In genomic region chr9:107667219-107667618, GRCm38 (mm10) we compare ENCODE assay signal across 8 mouse cellular contexts. TPM values are rescaled to one million over a fixed set of nuclear protein-coding genes. Genes with fewer than 3 reads are reported as not detected.
DNase-seq lines count a peak whose midpoint lies in the region; ATAC-seq lines count a peak whose summit lies in the region.

No protein-coding gene starts in this region.

- peaks cover 48% of the 10 kb centered on the region for H3K4me1 ChIP-seq in hindbrain, embryonic 12.5 days
- peaks cover 21% of the 10 kb centered on the region for H3K4me1 ChIP-seq in limb, embryonic 15.5 days

- no peaks in the 10 kb centered on the region for H3K9me3 ChIP-seq in hindbrain, embryonic 12.5 days (replicated peaks)
- H3K9me3 ChIP-seq in limb, embryonic 15.5 days, result no peaks in the 10 kb centered on the region

- peak overlapping the region; percentile 40 for H3K4me3 ChIP-seq in hindbrain, embryonic 12.5 days
- peak overlapping the region; percentile 49 for H3K4me3 ChIP-seq in limb, embryonic 15.5 days

- WGBS in hindbrain, embryonic 12.5 days, result under 1% methylated on average over 24 of the region's 24 CpGs
- WGBS in limb, embryonic 15.5 days, result 0% methylated on average over 24 of the region's 24 CpGs

- H3K36me3 ChIP-seq in hindbrain, embryonic 12.5 days, result no peaks in the 10 kb centered on the region
- no peaks in the 10 kb centered on the region for H3K36me3 ChIP-seq in limb, embryonic 15.5 days

- DNase-seq in thymus, postnatal 0 days (ENCODE audit: low spot score), result peak; percentile 27
- DNase-seq in thymus, adult 18-20 months, result no peak
- DNase-seq in gastrocnemius, adult 18-20 months (ENCODE audit: low spot score), result peak; percentile 61
- DNase-seq in neural tube, embryonic 10.5 days (ENCODE audit: extremely low spot score, low spot score), result peak; percentile 85
- no peak for DNase-seq in frontal cortex, adult 2 months (ENCODE audit: extremely low spot score in 1 of 2, low spot score in 1 of 2)
- DNase-seq in c-Kit-positive CD71-positive TER-119-positive erythroid progenitor cells, embryonic 14.5 days (ENCODE audit: low spot score), result no peak

- H3K27ac ChIP-seq in hindbrain, embryonic 12.5 days, result peak overlapping the region; percentile 23; the same call in 1 of the 2 replicates
- 0 out of 2 replicates have a peak overlapping the region, but pooled peaks have one; percentile 57 for H3K27ac ChIP-seq in limb, embryonic 15.5 days

- peak; percentile 81 for ATAC-seq in hindbrain, embryonic 12.5 days (ENCODE audit: low FRiP score)
- peak; percentile 88 for ATAC-seq in limb, embryonic 15.5 days (ENCODE audit: insufficient number of reproducible peaks, low FRiP score, low TSS enrichment, low read depth)

- H3K4me2 ChIP-seq in hindbrain, embryonic 12.5 days (replicated peaks), result peak overlapping the region; percentile 80
- H3K4me2 ChIP-seq in limb, embryonic 15.5 days, result peak overlapping the region; percentile 92

- H3K9ac ChIP-seq in hindbrain, embryonic 12.5 days, result peak overlapping the region; percentile 56
- peak overlapping the region; percentile 37; the same call in 1 of the 2 replicates for H3K9ac ChIP-seq in limb, embryonic 15.5 days

- H3K27me3 ChIP-seq in hindbrain, embryonic 12.5 days, result peaks cover 41% of the 10 kb centered on the region
- peaks cover 14% of the 10 kb centered on the region for H3K27me3 ChIP-seq in limb, embryonic 15.5 days

RNA-seq across cellular contexts. Expression of gene Slc38a3, which starts 2.1 kb away (rescaled TPM):
- polyA plus RNA-seq in thymus, postnatal 0 days (2015; fragmentation: Nextera tagmentation; extraction: Ambion mirVana), result 0.60 and 1.1 TPM in 2 replicates
- 10 to 100 TPM; 57.7 to 62.0 TPM for total RNA-seq in gastrocnemius, adult 18-20 months (2021)
- polyA plus RNA-seq in hindbrain, embryonic 12.5 days (2016; fragmentation: Nextera tagmentation; extraction: Ambion mirVana), result 12.5 and 12.9 TPM in 2 replicates
- 5.0 and 5.1 TPM in 2 replicates for polyA plus RNA-seq in limb, embryonic 15.5 days (2015; fragmentation: Nextera tagmentation; extraction: Ambion mirVana)
- 256 and 260 TPM in 2 replicates for polyA plus RNA-seq in frontal cortex, adult 2 months (2012; rRNA removed)

RNA-seq across cellular contexts. Expression of gene Gnat1, which starts 12.3 kb away (rescaled TPM):
- 0.62 and 0.85 TPM in 2 replicates for polyA plus RNA-seq in thymus, postnatal 0 days (2015; fragmentation: Nextera tagmentation; extraction: Ambion mirVana)
- total RNA-seq in gastrocnemius, adult 18-20 months (2021), result not detected
- polyA plus RNA-seq in hindbrain, embryonic 12.5 days (2016; fragmentation: Nextera tagmentation; extraction: Ambion mirVana), result 1.4 and 2.6 TPM in 2 replicates
- polyA plus RNA-seq in limb, embryonic 15.5 days (2015; fragmentation: Nextera tagmentation; extraction: Ambion mirVana), result 2.8 TPM in 2 replicates
- 0.15 and 0.28 TPM in 2 replicates for polyA plus RNA-seq in frontal cortex, adult 2 months (2012; rRNA removed)

RNA-seq across cellular contexts. Expression of gene Gnai2, which starts 32.1 kb away (rescaled TPM):
- polyA plus RNA-seq in thymus, postnatal 0 days (2015; fragmentation: Nextera tagmentation; extraction: Ambion mirVana), result 466 and 479 TPM in 2 replicates
- total RNA-seq in gastrocnemius, adult 18-20 months (2021), result 10 to 100 TPM; 59.3 to 75.5 TPM
- polyA plus RNA-seq in hindbrain, embryonic 12.5 days (2016; fragmentation: Nextera tagmentation; extraction: Ambion mirVana), result 516 and 531 TPM in 2 replicates
- 385 and 394 TPM in 2 replicates for polyA plus RNA-seq in limb, embryonic 15.5 days (2015; fragmentation: Nextera tagmentation; extraction: Ambion mirVana)
- 334 and 351 TPM in 2 replicates for polyA plus RNA-seq in frontal cortex, adult 2 months (2012; rRNA removed)

RNA-seq across cellular contexts. Expression of gene Sema3f, which starts 43.1 kb away (rescaled TPM):
- polyA plus RNA-seq in thymus, postnatal 0 days (2015; fragmentation: Nextera tagmentation; extraction: Ambion mirVana), result 2.2 and 3.2 TPM in 2 replicates
- 1 to 10 TPM; 6.2 to 6.8 TPM for total RNA-seq in gastrocnemius, adult 18-20 months (2021)
- 26.8 and 28.3 TPM in 2 replicates for polyA plus RNA-seq in hindbrain, embryonic 12.5 days (2016; fragmentation: Nextera tagmentation; extraction: Ambion mirVana)
- polyA plus RNA-seq in limb, embryonic 15.5 days (2015; fragmentation: Nextera tagmentation; extraction: Ambion mirVana), result 26.6 and 38.2 TPM in 2 replicates
- 21.2 and 22.3 TPM in 2 replicates for polyA plus RNA-seq in frontal cortex, adult 2 months (2012; rRNA removed)

RNA-seq across cellular contexts. Expression of gene Sema3b, which starts 58.2 kb away (rescaled TPM):
- 1.4 and 1.8 TPM in 2 replicates for polyA plus RNA-seq in thymus, postnatal 0 days (2015; fragmentation: Nextera tagmentation; extraction: Ambion mirVana)
- total RNA-seq in gastrocnemius, adult 18-20 months (2021), result 10 to 100 TPM; 11.0 to 11.4 TPM
- polyA plus RNA-seq in hindbrain, embryonic 12.5 days (2016; fragmentation: Nextera tagmentation; extraction: Ambion mirVana), result 5.1 TPM in 2 replicates
- 13.6 and 23.6 TPM in 2 replicates for polyA plus RNA-seq in limb, embryonic 15.5 days (2015; fragmentation: Nextera tagmentation; extraction: Ambion mirVana)
- 2.1 and 3.4 TPM in 2 replicates for polyA plus RNA-seq in frontal cortex, adult 2 months (2012; rRNA removed)

Comparison
In these comparisons a context has a peak if more than half of its experiments do, and no peak if none do; other contexts are left out.
1. DNase-seq: peak in thymus, postnatal 0 days (single experiment), gastrocnemius, adult 18-20 months (single experiment) and neural tube, embryonic 10.5 days (single experiment); none in thymus, adult 18-20 months (0 of 2), frontal cortex, adult 2 months (0 of 2) and c-Kit-positive CD71-positive TER-119-positive erythroid progenitor cells, embryonic 14.5 days (single experiment).
2. RNA of gene Slc38a3, which starts 2.1 kb away (polyA plus RNA-seq): 256 to 260 TPM in frontal cortex, adult 2 months; 12.5 to 12.9 TPM in hindbrain, embryonic 12.5 days, 5.0 to 5.1 TPM in limb, embryonic 15.5 days and 0.60 to 1.1 TPM in thymus, postnatal 0 days; every median in the first group is over 10 times any median in the second.